Mouse (Mus musculus): ENCODE data around the gene Gpr161. TPM values are rescaled to one million over a fixed set of nuclear protein-coding genes. Genes with fewer than 3 reads are reported as not detected.

Gene Gpr161
- total and polyA plus RNA-seq, 3 experiments, result 0.08 to 0.23 TPM; not detected in 1

DNA sequence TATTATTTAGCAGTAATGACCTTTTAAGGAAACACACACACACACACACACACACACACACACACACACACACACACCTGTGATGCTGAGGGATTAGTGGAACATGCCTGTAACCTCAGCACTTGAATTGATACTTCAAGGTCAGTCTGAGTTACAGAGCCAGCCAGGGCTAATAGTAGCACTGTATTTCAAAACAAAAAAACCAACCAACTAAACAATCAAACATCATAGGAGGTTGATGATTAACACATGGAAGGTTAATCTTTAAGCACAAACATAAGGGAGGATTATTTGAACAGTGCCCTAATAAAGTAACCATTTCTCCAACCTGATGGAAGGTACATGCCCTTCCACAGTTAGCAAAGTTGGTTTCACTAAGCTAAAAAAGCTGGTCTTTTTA is 53.0 kb downstream of the Gpr161 start:
- Histone ChIP-seq H3K9ac (ENCODE audit: insufficient read depth, low read depth) (no peak overlapping the region), H3K4me1 (ENCODE audit: control insufficient read depth in 1 of 2, insufficient read depth in 2 of 2) (peaks cover 3 to 11% of the 10 kb centered on the region in 2 experiments; a peak in 3 of 4 replicates), H3K9me3 (replicated peaks; ENCODE audit: low read length) (no peaks in the 10 kb centered on the region), H3K36me3 (replicated peaks in 1 of 2; ENCODE audit: control insufficient read depth in 1 of 2, insufficient read depth in 1 of 2, low read length in 1 of 2) (peaks cover 4 to 7% of the 10 kb centered on the region in 2 experiments), H3K79me2 (replicated peaks; ENCODE audit: control insufficient read depth, extremely low read depth, insufficient read depth, poor library complexity, severe bottlenecking) (no peaks in the 10 kb centered on the region), H3K27me3 (replicated peaks) (no peaks in the 10 kb centered on the region), H3K4me3 (replicated peaks in 1 of 3; ENCODE audit: low read depth in 2 of 3, low read length in 2 of 3, poor library complexity in 1 of 3) (no peak overlapping the region), H3K27ac (ENCODE audit: insufficient read depth, low read depth) (no peak overlapping the region), H3K4me2 (ENCODE audit: insufficient read depth, low read depth, poor library complexity, severe bottlenecking) (no peak overlapping the region)
- dilution Hi-C loops (cut with MboI; ENCODE audit: extremely low pct_ligation_motif_present, extremely low pct_unique_long_range_greater_than_20kb, low sequenced_read_pairs) (no loop called here), in situ Hi-C loops (cut with MboI; ENCODE audit: low pct_ligation_motif_present, low pct_unique_long_range_greater_than_20kb, low sequenced_read_pairs) (no loop called here)
- TF ChIP-seq ELF1 (IDR thresholded peaks at IDR 0.05; ENCODE audit: low read depth, low read length), result no peak
- no peak for TF ChIP-seq POLR2AphosphoS2 (IDR thresholded peaks at IDR 0.05; ENCODE audit: low read depth, low read length)
- TF ChIP-seq E2F4 (IDR thresholded peaks at IDR 0.05; ENCODE audit: insufficient replicate concordance, low read depth, low read length), result no peak
- TF ChIP-seq ETS1 (conservative IDR thresholded peaks at IDR 0.05; ENCODE audit: low read depth, low read length), result no peak
- no peak for TF ChIP-seq MEF2A (IDR thresholded peaks at IDR 0.05; ENCODE audit: borderline replicate concordance, low read depth, low read length)
- DNase-seq (ENCODE audit: extremely low read depth), result no peak

DNA sequence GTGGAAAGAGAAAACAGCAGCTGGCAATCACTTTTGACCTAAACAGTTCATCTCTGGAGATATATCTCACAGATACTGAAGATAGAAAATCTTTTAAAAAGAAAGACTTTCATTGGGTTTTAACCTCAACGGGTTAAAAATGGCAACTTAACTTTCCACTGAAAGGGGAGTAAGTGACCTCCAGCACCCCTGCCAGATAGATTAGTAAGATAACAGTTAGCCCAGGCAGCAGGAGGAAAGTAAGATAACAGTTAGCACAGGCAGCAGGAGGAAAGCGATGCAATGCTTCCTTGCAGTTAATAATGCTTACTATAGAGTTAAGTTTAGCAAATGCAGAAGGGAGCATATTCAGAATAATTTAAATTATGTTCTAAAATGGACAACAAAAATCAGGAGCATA is 60.8 kb downstream of the Gpr161 start:
- Histone ChIP-seq H3K4me3 (replicated peaks in 1 of 3; ENCODE audit: low read depth in 2 of 3, low read length in 2 of 3, poor library complexity in 1 of 3) (no peak overlapping the region), H3K9me3 (replicated peaks; ENCODE audit: low read length) (no peaks in the 10 kb centered on the region), H3K79me2 (replicated peaks; ENCODE audit: control insufficient read depth, extremely low read depth, insufficient read depth, poor library complexity, severe bottlenecking) (no peaks in the 10 kb centered on the region), H3K27me3 (replicated peaks) (no peaks in the 10 kb centered on the region), H3K4me2 (ENCODE audit: insufficient read depth, low read depth, poor library complexity, severe bottlenecking) (no peak overlapping the region), H3K27ac (ENCODE audit: insufficient read depth, low read depth) (no peak overlapping the region), H3K9ac (ENCODE audit: insufficient read depth, low read depth) (no peak overlapping the region), H3K4me1 (ENCODE audit: control insufficient read depth in 1 of 2, insufficient read depth in 2 of 2) (no peaks in the 10 kb centered on the region), H3K36me3 (replicated peaks in 1 of 2; ENCODE audit: control insufficient read depth in 1 of 2, insufficient read depth in 1 of 2, low read length in 1 of 2) (peaks cover 0 to 4% of the 10 kb centered on the region in 2 experiments)
- no peak for DNase-seq (ENCODE audit: extremely low read depth)
- TF ChIP-seq ELF1 (IDR thresholded peaks at IDR 0.05; ENCODE audit: low read depth, low read length), result no peak
- no peak for TF ChIP-seq SMC3 (IDR thresholded peaks at IDR 0.05; ENCODE audit: low read depth, low read length)
- no peak for TF ChIP-seq CHD2 (IDR thresholded peaks at IDR 0.05; ENCODE audit: low read length)
- TF ChIP-seq POLR2AphosphoS2 (IDR thresholded peaks at IDR 0.05; ENCODE audit: low read depth, low read length), result no peak
- TF ChIP-seq BHLHE40 (IDR thresholded peaks at IDR 0.05; ENCODE audit: low read depth, low read length), result no peak
- no peak for TF ChIP-seq KAT2A (IDR thresholded peaks at IDR 0.05; ENCODE audit: insufficient replicate concordance, low read length)
- no peak for TF ChIP-seq MXI1 (IDR thresholded peaks at IDR 0.05; ENCODE audit: low read depth, low read length)
- TF ChIP-seq JUN (IDR thresholded peaks at IDR 0.05; ENCODE audit: insufficient read depth, low read depth, low read length), result no peak
- no peak for TF ChIP-seq EP300 (IDR thresholded peaks at IDR 0.05; ENCODE audit: low read length)
- no peak for TF ChIP-seq NELFE (IDR thresholded peaks at IDR 0.05; ENCODE audit: low read depth, low read length)
- no peak for TF ChIP-seq MYC (IDR thresholded peaks at IDR 0.05; ENCODE audit: low read depth, low read length)
- TF ChIP-seq ZC3H11A (IDR thresholded peaks at IDR 0.05; ENCODE audit: low read depth, low read length), result no peak
- no peak for TF ChIP-seq UBTF (IDR thresholded peaks at IDR 0.05; ENCODE audit: low read depth, low read length)
- in situ Hi-C loops (cut with MboI; ENCODE audit: low pct_ligation_motif_present, low pct_unique_long_range_greater_than_20kb, low sequenced_read_pairs) (no loop called here), dilution Hi-C loops (cut with MboI; ENCODE audit: extremely low pct_ligation_motif_present, extremely low pct_unique_long_range_greater_than_20kb, low sequenced_read_pairs) (no loop called here)

Measured in CH12.LX (cell line).